Mouse (Mus musculus) heart, postnatal 4 days (tissue): ENCODE data around the gene Itgb1bp2. TPM values are rescaled to one million over a fixed set of nuclear protein-coding genes. Genes with fewer than 3 reads are reported as not detected.

Experiments used
- DNase-seq: peaks from one replicate; pipeline ENCODE4 v3.0.0; 2021
- total RNA-seq, 2 experiments: library from RNA; stranded (reverse); gene quantifications; 2 replicates each; pipeline ENCODE4 v1.2.3; 2021

The Itgb1bp2 gene
- total RNA-seq, result 100 to 1,000 TPM; 157 to 185 TPM

DNA sequence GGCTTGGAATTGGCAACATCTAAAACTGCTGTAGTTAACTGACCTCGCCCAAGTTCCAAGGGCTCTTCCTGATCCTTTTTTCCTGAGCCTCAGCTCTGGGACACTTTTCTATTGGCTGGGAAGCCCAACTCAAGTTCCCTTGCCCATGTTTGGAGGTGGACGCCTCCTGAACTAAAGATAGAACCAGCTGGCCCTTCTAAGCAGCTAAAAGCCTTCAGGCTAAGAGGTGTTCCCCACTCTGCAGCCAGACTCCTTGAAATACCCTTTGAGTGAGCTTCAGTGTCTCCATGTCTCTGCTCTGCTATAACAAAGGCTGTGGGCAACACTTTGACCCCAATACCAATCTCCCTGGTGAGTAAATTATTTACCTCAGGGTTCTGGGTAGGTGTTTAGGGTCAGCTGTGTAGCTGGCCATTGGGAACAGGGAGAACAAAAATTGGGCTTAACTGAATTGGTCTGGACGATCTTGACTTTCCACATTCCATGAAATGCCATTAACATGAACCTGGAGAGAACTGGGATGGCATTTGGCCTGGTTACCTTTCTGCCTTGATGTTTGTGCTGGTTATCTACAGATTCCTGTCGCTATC, at the start of gene Itgb1bp2:
Itgb1bp2 (plus strand) TSS at position 203 of the 590 bp plus-strand sequence.
- DNase-seq, result peak; percentile 46

DNA sequence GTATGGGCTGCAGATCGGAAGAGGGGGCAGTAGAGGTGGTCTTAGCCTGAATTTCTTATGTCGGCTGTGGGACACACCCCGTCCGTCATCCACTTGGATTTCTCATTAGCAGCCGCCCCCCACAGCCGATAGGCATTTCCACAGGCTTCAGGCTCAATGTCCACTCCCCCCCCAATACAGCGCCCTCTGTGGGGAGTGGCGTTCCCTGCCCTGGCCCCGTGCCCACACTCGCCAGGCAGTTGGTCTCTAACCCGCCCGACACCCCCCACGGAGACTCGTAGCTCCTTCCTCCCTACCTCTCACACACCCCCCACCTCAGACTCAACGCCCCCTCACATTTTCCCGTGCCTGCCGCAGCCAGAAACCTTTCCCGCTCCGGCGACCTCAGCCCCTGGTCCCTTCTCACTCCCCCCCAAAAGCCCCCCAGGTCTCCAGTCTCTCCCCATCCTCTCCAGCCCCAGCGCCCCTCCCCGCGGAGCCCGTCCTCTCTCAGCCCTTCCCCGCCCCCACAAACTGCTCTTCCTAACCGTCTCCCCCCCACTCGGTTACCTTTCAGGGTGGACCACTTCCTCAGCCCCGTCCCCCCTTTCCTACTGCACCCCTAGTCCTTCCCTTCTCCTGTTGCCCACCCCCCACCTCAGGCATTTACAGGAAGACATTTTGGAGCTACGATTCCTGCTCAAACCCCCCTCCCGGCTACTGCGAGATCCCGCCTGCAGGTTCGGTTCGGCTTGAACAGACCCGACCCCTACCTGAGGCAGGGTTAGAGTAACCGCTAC, 29.8 kb upstream of the Itgb1bp2 start:
- peak; percentile 70 for DNase-seq

DNA sequence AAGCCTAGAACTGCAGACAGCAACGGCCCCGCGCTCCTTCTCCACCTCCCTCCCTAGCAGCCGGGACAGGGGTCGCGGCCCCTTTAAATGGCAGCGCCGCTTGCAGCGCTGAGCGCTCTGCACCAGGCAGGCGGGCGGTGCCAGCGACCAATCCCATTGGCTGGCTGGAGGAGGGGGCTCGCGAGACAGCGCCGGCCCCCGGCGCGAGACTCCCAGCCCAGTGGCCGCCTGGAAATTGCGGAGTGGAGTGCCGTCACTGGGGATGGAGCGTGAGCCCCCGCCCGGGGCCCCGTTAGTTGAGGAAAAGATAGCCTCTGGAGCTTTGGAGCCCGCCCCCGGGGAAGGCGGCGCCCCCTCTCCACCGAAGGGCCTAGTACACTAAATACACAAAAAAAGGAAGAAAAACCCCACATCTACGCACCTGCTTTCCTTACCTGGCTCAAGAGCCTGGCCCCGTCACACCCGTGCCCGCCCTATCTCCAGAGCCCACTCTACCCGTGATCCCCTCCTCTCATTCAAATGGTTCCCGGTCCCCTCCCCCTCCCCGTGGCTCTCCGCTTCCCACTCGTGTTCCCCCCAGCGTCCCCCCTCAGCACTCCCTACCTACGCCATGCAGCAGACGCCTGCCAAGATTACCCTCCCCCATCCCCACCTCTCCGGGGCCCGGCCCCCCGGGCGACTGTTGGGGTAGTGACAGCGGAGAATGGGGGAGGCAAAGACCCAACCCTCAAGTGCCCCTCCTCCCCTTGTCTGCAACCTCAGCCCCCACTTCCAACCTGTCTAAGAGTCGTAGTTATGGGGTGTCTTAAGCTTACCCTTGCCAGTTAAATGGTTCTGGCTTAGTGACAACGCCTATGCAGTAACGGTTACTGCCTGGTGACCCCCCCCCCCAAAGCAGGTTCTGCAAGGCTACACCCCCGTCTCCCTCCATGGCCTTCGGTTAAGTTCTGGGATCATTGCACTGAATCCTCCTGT, 28.9 kb upstream of the Itgb1bp2 start:
- DNase-seq, result peak; percentile 91

DNA sequence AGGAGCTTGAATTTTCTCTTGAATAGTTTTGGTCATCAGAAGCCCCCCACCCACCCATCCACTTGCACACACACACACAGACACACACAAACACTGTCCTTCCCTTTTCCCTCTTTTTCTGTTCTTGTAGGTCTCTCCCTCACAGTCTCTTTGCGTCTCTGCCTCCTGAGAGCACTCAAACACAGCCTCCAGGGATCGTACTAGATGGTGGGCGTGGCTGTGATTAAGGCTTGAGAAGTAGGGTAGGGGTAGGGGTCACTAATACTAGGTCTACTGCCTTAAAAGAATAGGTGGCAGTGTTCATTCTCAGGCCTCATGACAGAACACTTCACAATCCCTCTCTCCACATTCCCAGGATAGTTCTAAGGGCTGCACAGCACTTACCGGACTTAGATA, 28.2 kb upstream of the Itgb1bp2 start, which contains the start of gene Zmym3:
Zmym3 (minus strand) TSS at position 150 of the 396 bp plus-strand sequence.
- DNase-seq, result no peak

DNA sequence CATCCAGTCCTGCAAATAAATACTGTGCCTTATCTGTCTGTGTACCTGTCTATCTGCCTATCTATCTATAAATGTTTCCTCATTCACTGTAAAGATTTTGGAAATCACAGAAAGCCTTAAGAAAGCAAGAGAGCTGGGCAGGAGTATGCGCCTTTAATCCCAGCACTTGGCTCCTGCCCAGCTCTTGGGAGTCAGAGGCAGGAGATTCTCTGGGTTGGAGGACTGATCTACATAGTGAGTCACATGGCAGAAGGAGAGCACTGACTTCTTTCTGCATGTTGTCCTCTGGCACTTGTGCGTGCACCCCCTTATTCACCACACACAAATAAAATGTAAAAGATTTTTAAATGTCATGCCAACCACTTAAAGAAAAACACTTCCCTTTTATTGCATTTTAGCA, 25.4 kb upstream of the Itgb1bp2 start:
- no peak for DNase-seq

DNA sequence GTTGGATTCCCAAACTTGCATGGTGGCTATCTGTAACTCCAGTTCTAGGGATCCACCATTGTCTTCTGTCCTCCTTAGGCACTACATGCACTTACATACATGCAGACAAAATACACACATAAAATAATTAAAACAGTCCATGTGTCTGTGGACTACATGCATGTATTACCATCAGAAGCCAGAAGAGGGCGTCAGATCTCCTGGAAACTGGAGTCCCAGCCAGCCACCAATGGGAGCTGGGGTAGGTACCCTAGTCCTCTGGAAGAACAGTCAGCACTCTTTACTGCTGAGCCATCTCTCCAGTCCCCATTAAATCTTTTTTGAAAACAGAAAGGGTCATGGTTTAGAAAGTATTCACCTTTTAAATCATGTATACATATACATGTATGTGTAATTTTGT, 21.1 kb upstream of the Itgb1bp2 start:
- peak; percentile 30 for DNase-seq

DNA sequence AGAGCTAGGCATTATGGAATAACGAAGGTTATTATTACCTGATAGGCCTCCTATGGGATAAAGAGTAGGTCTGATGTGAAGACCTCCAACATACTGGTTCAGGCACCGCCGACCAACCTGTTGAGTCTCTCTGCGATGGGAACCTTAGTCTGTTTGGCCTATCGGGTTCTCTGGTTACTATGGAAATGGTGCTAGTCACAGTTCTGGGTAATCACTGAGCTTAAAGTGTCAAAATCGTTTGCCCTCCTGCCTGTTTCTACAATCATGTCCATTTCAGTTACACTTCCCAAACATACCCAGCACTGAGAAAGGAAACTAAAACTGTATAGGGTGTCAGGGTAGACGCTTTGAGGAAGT, 20.1 kb upstream of the Itgb1bp2 start:
- no peak for DNase-seq

DNA sequence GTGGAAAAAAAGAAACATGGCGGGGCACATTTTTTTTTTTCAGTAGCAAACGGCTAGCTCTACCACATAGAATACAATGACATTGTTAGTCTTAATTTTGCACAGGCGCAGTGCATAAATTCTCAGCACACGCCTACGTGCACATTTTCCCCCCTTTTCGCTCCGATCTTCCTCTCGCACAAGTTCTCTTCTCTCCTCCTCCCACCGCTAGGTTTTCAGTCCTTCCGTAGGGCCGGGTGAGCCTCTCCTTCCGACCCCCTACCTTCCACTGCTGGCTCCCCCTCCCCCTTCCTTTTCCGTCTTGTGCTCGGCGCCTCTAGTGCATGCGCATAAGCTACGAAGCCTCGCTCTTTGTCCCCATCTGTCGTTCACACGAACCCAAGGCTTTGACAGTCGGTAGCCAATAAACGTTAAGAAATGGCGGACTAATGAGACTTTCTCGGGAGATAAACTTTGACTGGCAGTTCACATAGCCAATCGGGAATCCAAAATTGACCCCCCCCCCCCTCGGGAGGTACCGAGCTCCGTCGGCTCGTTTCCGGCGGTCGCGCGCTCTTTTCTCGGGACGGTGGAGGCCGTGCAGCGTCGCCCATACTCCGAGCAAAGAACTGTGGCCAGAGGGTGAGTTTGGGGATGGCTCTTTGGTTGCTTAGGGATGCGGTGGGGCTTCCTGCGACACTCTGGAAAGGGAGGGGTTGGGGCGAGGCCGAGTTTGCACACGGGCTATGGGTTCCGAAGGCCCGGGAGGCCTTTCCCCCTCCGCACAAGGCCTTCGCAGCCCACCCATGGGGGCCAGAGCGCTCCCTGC, 19.5 kb upstream of the Itgb1bp2 start, which contains the start of gene Nono:
Nono (plus strand) TSS at position 177 of the 808 bp plus-strand sequence.
- DNase-seq, result peak; percentile 84

DNA sequence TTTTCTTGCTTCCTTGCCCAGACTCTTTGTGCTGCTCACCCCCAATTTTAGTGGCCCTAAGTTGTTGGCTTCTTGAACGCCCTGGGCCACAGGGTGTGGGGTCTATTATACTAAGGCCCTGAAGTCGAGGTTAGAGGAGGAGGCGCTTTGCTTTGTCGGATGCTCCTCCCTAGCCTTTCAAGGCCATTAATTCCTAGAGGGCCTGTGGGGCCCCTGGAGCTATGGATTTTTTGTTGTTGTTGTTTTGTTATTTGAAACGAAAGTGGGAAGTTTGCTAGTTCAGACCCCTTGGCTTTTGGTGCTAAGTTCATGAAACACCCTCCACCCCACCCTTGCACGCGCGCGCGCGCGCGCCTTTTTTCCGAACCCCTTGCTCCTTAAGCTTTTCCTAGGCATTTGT, 18.9 kb upstream of the Itgb1bp2 start:
- DNase-seq, result no peak

DNA sequence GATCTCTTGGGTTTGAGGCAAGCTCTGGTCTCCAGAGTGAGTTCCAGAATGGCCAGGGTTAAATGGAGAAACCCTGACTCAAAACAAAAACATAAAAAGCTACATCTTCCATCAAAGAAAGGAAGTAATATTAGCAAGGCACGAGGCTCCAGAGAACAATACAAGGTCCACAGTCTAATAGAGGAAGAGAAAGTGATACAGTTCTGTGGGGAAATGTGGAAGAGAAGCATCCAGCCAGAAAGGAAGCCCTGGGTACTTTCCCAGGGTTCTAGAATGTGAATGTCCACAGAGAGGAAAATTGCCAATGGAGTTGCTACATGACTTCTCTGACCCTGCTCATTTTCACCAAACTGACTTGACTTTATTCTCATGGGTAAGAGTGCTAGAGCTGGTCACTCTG, 2.3 kb downstream of the Itgb1bp2 start:
- no peak for DNase-seq

DNA sequence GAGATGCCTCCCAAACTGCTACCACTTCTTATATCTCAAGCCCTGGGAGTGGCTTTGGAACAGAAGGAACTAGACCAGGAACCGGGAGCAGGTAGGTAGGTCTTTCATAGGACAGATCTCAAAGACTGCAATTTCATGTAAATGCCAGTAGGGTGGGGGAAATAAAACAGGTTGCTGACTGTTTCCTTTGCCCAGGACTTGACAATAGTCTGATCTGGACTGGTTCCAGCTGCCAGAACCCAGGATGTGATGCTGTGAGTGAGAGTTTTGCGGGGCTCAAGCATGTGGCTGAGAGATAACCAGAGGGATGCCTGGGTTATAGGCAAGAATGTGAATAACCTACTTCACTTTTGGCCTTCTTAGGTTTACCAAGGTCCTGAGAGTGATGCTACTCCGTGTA, 2.7 kb downstream of the Itgb1bp2 start:
- no peak for DNase-seq

DNA sequence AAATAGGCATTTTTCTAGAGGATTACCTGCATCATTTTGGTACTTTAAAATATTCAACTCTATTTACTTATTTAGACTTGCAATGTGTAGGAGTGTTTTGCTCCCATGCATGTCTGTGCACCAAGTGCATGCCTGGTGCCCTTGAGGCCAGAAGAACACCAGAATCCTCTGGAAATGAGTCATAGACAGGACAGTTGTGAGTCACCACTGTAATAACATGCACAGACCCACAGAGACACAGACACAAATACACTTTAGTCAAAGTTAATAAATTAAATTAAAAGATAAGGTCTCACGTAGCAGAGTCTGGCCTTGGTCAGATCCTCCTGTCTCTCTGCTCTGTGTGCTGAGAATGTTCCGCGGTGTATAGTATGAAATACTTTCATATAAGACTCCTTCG, 23.3 kb downstream of the Itgb1bp2 start:
- DNase-seq, result no peak

DNA sequence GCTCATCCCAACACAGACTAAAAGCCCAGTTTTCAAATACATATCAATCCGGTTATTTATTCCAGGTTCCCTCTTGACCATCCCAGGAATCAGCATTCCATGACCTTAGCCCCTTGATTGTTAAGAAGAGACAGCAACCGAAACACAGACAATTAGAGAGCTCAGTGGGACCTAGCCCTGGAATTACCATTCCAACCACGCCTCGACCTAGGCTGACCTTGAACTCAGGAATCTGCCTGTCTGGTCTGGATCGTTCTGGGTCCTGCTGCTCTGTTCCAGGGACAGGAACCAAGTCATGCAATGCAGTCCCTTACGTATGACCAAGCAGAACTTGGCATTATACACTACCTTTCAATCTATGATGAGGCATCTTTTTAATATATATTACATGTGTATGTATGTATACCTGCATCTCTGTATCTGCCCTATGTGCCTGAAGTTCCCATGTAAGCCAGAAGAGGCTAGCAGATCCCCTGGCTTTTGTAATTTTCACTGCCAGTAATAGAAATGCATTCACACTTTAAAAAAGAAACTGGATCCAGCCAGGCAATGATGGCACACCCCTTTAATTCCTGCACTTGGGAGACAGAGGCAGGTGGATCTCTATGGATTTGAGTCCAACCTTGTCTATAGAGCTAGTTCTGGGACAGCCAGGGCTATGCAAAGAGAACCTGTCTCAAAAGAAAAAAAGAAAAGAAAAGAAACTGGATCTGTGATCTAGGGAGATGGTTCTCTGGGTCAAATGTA, 32.9 kb downstream of the Itgb1bp2 start:
- DNase-seq, result no peak

DNA sequence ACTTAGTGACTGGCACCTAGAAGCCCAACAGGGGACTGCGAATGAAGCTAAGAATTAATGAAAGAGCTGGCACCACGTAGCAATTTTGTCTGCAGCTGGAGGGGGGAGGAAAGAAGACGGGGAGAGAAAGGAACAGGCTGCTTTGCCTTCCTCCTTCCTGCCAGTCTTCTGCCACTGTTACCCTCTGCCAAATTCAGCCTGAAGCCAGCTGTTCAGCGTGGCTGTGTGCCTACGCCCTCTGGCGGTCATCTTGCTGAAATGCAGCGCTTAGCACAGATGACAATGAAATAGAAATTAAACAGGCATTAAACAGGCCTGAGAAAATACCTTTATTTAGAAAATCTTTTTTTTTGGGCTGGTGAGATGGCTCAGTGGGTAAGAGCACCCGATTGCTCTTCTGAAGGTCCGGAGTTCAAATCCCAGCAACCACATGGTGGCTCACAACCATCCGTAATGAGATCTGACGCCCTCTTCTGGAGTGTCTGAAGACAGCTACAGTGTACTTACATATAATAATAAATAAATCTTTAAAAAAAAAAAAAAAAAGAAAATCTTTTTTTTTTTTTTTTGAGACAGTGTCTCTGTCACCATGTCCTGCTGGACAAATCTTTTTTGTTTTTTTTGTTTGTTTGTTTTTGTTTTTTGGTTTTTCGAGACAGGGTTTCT, 37.7 kb downstream of the Itgb1bp2 start:
- peak; percentile 48 for DNase-seq

Other genes starting within 250 kb of the Itgb1bp2 start
- 10 to 100 TPM; 59.2 to 62.9 TPM for gene Snx12, start 226.5 kb upstream of the Itgb1bp2 start, total RNA-seq
- gene Foxo4, start 194.6 kb upstream of the Itgb1bp2 start, total RNA-seq, result 10 to 100 TPM; 23.2 to 26.7 TPM
- 1 to 10 TPM in 1 of 2 experiments, under 1 TPM in 1; 0.76 to 1.1 TPM for gene Gm614, start 185.1 kb upstream of the Itgb1bp2 start, total RNA-seq
- gene Il2rg, start 180.8 kb upstream of the Itgb1bp2 start, total RNA-seq, result 10 to 100 TPM; 12.5 to 17.3 TPM
- not detected for gene Gm20489, start 180.1 kb upstream of the Itgb1bp2 start, total RNA-seq
- gene Med12, start 175.1 kb upstream of the Itgb1bp2 start, total RNA-seq, result 10 to 100 TPM; 27.3 to 28.0 TPM
- gene Nlgn3, start 149.9 kb upstream of the Itgb1bp2 start, total RNA-seq, result 1 to 10 TPM; 1.6 to 2.7 TPM
- gene Gjb1, start 72.7 kb upstream of the Itgb1bp2 start, total RNA-seq, result not detected
- gene Zmym3, start 28.2 kb upstream of the Itgb1bp2 start, total RNA-seq, result 10 to 100 TPM; 39.4 to 40.3 TPM
- gene Nono, start 19.8 kb upstream of the Itgb1bp2 start, total RNA-seq, result 100 to 1,000 TPM; 177 to 191 TPM
- gene Taf1, start 83.6 kb downstream of the Itgb1bp2 start, total RNA-seq, result 10 to 100 TPM; 23.0 to 25.2 TPM
- gene Ogt, start 191.0 kb downstream of the Itgb1bp2 start, total RNA-seq, result 10 to 100 TPM; 84.4 to 86.9 TPM